Mouse (Mus musculus) megakaryocyte, adult 5-6 weeks (primary cell): ENCODE data around the gene Necab3. TPM values are rescaled to one million over a fixed set of nuclear protein-coding genes. Genes with fewer than 3 reads are reported as not detected.

Experiments
- ATAC-seq: 2 replicates; pipeline ENCODE4 v1.8.0; 2016; ENCODE audit warnings: mild to moderate bottlenecking, inconsistent platforms; ENCODE audit not compliant: poor library complexity, severe bottlenecking
- total RNA-seq, 2 experiments: library from RNA; stranded (forward) in 1 of 2; stranded (reverse) in 1 of 2; fragments of 153-499, 151-499 nt in 1 of 2; fragments of 221-1000, 200-1000 nt in 1 of 2; gene quantifications; 2 replicates each; pipeline versions ENCODE4 v1.2.3 to v1.2.4; 2015 to 2017

Gene Necab3
- total RNA-seq, 2 experiments from 2014 or later = 1.6 to 2.2 TPM

GRCm38 (mm10) chr2:154546711-154547110, 12.0 kb downstream of the Necab3 start, which contains the start of gene 1700003F12Rik:
Gene 1700003F12Rik (plus strand): TSS chr2:154547085.
- no peak for ATAC-seq

- no peak for ATAC-seq
These were observed 14.9 kb downstream of the Necab3 start for GRCm38 (mm10) chr2:154543567-154544347.

DNA sequence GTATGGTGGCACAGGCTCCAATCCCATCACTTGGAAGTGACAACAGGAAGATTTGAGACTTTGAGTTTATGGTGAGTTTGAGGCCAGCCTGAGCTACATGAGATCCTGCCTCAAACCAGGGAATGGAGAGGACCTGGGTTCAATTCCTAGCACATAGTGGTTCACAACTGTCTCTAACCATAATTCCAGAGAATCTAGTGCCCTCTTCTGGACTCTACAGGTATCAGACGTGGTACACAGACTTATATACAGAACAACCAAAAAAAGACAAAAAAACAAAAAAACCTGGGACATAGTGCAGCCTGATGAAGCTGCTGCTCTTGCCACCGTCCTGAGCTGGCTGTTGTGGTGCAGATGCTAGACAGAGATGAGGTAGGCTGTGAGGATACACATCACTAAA, 17.1 kb downstream of the Necab3 start:
- ATAC-seq = no peak

DNA sequence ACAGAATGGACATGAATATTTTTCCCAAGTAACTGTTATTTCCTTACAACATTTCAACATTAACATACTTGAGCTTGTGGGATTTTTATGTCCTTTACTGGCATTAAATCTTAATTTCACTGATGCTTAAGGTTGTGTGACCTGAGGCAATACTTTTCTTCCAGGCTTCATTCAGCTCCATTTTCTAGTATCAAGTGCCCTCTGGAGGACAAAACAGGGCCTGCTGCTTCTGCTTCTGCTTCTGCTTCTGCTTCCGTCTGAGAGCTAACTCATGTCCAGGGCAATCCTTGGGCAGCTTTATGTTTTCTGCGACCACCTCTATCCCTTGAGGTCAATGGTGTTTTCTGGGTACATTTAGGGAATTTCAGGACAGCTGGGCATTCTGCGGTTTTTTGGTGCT, 19.0 kb downstream of the Necab3 start:
- ATAC-seq = peak; percentile 78

DNA sequence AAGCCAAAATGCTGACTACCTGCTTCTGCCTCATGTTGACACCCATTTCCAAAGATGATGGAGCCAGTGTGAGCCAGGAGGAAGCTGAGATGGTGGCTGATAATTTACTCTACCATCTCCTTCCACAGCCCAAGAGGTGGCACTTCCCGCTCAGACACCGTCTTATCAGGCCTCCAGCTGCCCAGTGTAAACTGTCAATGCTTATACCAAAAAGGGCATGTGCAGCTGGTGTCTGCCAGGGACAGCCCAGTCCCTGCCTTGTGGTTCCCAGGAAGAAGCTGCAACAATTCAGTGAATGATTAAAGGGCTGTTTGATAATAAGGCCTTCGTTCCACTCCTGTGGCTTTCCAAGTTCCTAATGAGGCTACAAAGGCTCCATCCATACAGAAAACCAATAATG, 20.0 kb downstream of the Necab3 start:
- ATAC-seq = no peak

DNA sequence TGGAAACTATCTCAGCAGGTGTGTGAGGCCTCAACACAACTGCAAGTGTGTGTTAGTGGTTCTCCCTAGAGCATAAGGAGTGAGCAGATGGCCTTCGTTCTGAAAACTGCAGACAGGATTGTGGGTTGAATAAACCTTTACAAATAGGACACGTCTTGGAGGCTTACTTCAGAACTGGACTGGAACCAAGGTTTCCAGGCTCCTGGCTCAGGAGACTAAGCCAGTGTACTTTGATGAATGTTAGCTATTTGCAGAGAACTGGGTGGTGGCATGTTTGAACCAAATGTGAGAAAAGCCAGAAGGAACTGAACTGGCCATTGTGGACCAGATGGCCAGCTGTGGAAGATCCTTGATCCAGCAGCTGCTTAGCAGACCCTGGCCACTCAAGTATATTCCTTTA, 20.4 kb downstream of the Necab3 start:
- no peak for ATAC-seq

GRCm38 (mm10) chr2:154534704-154535270, 23.9 kb downstream of the Necab3 start:
- ATAC-seq = no peak

- ATAC-seq = no peak
These were observed 25.8 kb downstream of the Necab3 start for GRCm38 (mm10) chr2:154532888-154533287.

- ATAC-seq = no peak
These were observed 32.2 kb downstream of the Necab3 start for GRCm38 (mm10) chr2:154526531-154526930.

GRCm38 (mm10) chr2:154525285-154525684, 33.4 kb downstream of the Necab3 start:
- no peak for ATAC-seq

DNA sequence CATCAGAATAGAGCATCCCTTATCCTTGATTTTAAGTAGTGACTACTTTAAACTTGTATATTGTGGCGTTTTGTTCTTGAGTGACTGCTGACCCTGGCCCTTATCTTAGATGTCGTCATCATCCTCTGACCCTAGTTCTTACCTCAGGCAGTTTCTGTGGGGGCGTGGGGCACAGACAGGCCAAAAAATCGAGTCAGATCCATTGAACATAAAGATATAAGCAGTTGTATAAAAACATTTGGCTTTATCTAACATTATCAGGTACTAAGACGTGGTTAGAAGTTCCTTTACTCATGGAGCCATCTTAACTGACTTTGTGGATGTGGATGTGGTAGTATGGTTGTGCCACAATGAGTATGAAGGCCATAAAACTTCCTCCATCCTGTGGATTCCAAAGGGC, 36.4 kb downstream of the Necab3 start:
- ATAC-seq = no peak

DNA sequence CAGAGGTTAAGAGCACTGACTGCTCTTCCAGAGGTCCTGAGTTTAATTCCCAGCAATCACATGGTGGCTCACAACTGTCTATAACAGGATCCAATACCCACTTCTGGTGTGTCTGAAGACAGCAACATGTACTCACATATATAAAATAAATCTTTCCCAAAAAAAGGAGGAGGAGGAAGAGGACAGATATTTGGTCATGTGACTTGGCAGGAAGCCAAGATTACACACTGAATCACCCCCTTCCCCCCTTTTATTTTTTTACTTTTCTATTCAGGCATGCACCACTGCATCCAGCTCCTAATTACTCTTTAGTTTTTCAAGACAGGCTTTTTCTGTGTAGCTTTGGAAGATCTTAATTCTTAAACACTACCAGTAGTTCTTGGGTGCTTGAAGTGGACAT, 37.2 kb downstream of the Necab3 start:
- no peak for ATAC-seq

DNA sequence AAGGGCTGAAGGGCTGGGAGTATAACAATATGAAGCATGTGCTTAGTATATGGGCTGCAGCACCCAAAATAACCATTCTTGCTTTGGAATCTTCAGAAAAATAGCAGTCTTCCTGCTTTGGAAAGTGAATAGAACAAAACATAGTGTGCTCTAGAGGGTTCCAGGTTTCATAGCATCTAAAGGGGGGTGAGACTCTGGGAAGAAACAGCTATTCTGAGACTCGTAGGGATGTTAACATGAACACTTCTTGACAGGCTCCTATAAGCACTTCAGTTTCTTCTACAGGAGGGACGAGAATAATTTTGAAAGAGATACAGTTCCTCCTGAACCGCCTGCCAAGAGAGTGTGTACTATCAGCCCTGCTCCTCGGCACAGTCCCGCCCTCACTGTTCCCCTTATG, 41.3 kb downstream of the Necab3 start:
- no peak for ATAC-seq

DNA sequence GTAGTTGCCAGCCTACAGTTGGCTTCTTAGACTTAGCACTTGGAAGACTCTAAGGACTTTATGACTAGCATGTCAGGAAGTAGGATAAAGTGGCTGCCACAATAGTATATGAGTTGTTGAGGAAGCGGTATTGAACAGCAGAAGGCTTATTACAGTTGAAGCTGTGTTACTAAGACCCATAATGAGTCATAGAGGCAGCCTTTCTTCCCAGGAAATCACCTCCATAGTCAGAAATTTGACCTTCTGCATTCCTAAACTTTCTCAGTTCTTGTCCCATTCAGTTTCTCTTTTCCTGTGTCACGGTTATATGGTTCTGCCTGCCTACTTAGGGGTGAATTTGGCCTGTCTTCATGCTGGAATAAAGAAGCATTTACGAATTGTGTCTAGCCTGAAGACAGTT, 41.7 kb downstream of the Necab3 start:
- ATAC-seq = no peak

- no peak for ATAC-seq
These were observed 48.5 kb downstream of the Necab3 start for GRCm38 (mm10) chr2:154510141-154510540.

GRCm38 (mm10) chr2:154508450-154508849, 50.2 kb downstream of the Necab3 start:
- ATAC-seq = no peak

- no peak for ATAC-seq
These were observed 51.0 kb downstream of the Necab3 start for GRCm38 (mm10) chr2:154507566-154508283.

DNA sequence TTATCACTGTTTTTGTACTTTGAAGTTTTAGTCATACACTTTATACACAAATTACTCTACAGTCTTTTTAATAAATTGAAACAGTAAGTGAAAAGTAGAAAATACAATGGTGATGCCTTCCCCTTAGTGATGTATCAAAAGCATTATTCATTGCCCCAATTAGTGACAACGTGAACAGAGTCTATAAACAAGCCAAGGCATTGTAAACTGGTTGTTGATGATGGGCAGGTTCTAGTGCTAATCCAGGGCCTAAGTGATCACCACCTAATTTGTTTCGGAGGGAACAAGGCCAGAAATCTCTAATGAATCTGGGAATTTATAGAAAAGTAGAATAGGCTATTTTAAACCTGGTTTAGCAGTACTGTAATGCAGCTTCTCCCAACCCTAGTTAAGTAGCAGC, 51.6 kb downstream of the Necab3 start:
- no peak for ATAC-seq

GRCm38 (mm10) chr2:154500758-154501157, 57.9 kb downstream of the Necab3 start:
- ATAC-seq = no peak

DNA sequence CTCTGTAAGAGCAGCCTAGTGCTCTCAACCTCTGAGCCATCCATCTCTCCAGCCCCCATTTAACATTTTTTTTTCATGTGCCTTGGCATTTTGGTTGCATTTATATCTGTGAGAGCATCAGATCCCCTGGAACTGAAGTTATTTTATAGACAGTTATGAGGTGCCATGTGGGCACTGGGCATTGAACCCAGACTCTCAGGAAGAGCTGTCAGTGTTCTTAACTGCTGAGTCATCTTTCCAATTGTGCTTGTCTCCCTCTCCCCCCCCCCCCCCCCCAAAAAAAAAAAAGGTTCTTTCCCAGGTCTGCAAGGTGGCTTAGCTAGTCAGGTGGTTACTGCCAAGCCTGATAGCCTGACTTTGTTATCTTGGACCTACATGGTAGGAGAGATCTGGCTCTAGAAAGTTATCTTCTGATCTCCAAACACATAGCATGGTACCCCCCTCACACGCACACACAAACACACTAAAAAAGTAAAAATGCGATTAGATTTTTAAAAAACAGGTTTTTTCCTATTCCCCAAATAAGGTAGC, 58.9 kb downstream of the Necab3 start:
- ATAC-seq = no peak

- no peak for ATAC-seq
These were observed 60.1 kb downstream of the Necab3 start for GRCm38 (mm10) chr2:154498571-154498970.

DNA sequence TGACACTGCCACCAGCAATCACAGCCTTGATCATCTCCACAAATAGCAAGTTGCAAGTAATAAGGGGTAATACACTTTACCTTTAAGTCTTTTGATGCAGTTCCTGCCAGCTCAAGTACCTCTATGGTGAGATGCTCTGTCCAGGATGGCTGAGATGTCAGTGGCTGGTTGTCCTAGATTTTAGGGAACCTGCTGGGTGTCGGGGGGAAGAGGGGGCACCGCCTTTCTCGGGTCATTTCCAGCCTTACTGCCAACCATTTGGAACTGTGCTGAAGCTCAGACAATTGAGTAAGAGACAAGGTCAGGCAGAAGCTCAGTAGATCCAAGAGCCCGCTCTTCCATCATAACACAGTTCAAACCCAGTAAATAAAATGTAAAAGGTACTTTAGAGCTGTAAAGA, 63.7 kb downstream of the Necab3 start:
- ATAC-seq = no peak
